Mouse (Mus musculus) T-helper 2 cell (primary cell): ENCODE measurements around the gene Dlat.

ENCODE experiments used
- in situ Hi-C: fragments of 300-600 bp; cut with MboI, MseI; formaldehyde crosslinking; loops from one replicate; pipeline ENCODE4 v1.15.1; 2025; ENCODE audit warnings: high pct_unique_total_duplicates

Gene Dlat

GRCm38 (mm10) chr9:50593544-50593943 lies 66.0 kb downstream of the Dlat start:
- in situ Hi-C loops: no loop called here

- in situ Hi-C loops: no loop called here
Observed at GRCm38 (mm10) chr9:50592955-50593354, 66.6 kb downstream of the Dlat start.

- in situ Hi-C loops: no loop called here
Observed at GRCm38 (mm10) chr9:50590856-50591518, 68.6 kb downstream of the Dlat start.

DNA sequence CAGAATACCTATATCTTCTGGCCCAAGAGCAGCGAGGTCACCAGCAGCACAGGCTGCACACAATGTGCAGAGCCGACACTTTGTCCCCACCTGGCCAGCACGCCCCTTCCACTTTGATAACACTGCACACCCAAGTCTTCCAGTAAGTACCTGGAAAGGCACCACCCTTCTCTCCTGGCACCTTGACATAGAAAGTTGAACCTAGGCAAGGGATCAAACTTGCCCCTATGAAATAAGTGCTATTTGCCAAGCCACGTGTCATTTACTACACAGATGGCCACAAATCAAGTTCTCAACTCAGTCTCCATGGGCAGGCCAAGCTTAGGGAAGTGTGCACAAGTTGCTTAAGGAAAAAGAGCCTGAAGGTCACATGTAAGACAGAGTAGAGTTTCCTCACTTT lies 72.6 kb downstream of the Dlat start:
- in situ Hi-C loops: loop anchor here (5.0 kb wide), 1 partner anchor 40 kb away; no protein-coding TSS in a partner anchor

DNA sequence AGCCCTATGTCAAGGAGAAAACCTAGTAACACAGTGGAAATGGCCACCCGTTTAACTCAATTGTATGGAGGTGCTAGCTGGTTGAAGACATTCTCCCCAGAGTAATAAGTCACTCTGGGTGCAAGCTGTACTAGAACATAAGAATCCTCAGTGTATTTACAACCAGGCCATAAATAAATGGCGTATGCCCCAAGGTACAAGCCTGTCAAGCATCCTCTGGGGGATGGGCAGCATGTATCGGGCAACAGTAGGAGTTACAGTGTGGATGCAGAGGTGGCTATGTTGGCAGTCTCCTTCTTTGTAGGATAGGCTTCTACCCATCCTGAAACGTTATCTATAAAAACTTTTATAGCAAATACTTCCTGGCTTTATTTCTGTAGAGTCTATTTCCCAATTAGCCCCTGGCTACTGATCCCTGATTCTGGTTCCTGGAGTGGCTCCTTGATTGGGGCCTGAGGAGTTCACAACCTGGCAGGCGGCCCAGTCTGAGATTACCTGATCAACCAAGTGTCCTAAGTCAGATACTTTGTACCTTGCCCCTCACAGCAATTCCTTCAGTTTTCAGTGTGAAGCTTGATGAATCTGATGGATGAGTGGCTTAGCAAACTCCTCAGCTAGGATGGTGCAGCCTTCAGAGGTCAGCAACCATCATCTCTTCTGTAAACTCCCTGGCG lies 74.3 kb downstream of the Dlat start:
- in situ Hi-C loops: loop anchor here (5.0 kb wide), 1 partner anchor 38 kb away; no protein-coding TSS in a partner anchor
